Mouse (Mus musculus): ENCODE results near the gene Ap2m1.

Gene Ap2m1

DNA sequence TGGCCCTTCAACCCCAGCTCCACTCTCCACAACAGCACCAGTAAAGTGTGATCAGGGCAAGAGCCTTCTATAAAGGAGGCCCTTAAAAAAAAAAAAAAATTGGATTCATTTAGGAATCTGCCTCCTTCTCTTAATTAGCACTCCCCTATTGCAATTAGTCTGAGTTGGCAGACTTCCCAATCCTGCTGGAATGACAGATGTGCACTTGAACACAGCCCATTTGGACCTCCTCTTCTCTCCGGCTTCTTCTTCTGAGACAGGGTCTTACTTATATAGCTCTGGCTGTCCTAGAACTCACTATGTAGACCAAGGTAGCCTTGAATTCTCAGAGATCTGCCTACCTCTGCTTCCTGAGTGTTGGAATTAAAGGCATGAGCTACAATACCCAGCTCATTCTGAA lies 5.9 kb upstream of the Ap2m1 start:
- no peak for DNase-seq (ENCODE audit: low read depth, low spot score)

- no peak for DNase-seq (ENCODE audit: low read depth, low spot score)
These were observed 4.3 kb upstream of the Ap2m1 start for GRCm38 (mm10) chr16:20530941-20531340.

GRCm38 (mm10) chr16:20534617-20535295 lies 522 bp upstream of the Ap2m1 start:
- DNase-seq (ENCODE audit: low read depth, low spot score) = no peak

- no peak for DNase-seq (ENCODE audit: low read depth, low spot score)
These were observed 895 bp downstream of the Ap2m1 start for GRCm38 (mm10) chr16:20536081-20536665.

DNA sequence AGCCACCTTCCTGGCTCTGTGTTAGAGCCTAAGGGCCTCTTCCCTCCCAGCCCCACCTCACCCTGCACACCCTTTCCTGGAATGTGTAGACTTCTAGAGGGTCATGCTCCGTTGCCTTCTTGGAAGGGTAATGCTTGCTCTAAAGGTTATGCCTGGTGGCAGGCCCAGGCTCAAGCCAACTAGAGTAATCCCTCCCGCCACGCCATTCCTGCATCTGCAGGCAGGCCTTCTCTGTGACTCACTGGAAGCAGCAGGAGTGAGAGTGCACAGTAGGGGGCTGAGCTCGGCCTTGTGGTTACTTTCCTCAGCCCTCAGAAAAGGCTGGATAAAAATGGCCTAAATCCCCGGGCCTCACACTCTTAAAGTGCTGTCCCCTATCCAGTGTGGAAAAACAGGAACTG lies 1.8 kb downstream of the Ap2m1 start:
- peak; percentile 48 for DNase-seq (ENCODE audit: low read depth, low spot score)

DNA sequence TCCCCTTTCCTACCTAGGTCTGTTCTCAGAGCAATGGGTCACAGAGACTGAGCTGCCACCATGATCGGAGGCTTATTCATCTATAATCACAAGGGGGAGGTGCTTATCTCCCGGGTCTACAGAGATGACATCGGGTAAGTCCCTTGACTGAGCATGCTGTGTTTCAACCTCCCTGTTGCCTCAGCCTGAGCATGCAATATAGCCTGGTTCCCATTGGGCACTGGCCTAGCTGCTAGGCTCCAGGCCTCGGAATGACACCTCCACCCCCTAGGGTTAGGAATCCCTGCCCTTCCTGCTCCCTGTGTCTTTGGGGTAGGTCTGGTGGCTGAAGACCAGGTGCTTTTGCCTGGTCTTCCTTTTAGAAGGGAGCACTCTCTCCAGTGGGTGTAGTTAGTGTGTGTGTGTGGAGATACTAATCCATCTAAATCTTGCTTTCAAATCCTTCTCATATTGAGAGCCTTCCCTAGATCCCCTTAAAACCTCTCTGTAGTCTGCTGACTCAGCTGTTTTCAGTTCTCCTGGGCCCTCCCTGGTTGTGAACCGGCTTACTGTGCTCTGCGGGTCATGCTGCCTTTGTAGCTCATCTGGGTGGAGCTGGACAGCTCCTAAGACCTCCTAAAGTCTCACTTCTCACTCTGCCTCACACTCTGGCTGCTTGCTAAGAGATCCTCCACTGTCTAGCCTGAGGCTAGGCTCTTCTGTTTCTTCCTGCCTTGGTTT lies 2.5 kb downstream of the Ap2m1 start:
- peak; percentile 30 for DNase-seq (ENCODE audit: low read depth, low spot score)

- DNase-seq (ENCODE audit: low read depth, low spot score) = no peak
These were observed 4.4 kb downstream of the Ap2m1 start for GRCm38 (mm10) chr16:20539649-20540048.

- DNase-seq (ENCODE audit: low read depth, low spot score) = no peak
These were observed 5.2 kb downstream of the Ap2m1 start for GRCm38 (mm10) chr16:20540438-20540837.

DNA sequence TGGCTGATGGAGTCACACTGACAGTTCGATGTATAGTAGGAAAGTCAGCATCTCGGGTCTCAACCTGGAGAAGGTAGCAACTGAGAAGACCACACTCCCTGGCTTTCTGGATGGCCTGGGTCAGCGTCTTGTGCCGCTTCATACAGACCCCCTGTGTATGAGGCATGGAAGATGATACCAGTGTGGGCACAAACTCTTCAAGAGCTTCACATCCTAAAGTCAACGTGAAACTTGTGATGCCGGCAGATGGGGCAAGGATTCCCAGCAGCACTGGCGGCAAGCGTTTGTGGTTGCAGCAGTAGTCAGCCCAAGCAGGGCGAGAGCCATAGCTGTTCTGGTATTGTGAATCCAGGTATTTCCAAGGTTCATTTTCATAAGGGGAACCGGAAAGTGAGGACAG lies 10.4 kb downstream of the Ap2m1 start:
- no peak for DNase-seq (ENCODE audit: low read depth, low spot score)

DNA sequence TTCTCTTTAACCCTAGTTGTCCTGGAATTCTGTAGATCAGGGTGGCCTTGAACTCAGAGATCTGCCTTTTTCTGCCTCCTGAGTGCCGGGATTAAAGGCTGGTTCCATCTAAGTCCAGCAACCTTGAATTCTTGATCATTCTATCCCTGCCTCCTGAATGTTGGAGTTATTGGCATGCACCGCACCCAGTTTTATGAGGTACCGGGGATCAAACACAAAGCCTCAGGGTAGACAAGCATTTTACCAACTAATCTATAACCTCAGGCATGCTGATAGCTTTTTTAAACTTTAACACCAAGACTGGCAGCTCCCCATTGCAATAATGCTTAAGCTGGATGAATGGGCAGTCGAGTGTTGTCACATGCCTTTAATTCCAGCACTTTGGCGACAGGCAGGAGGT lies 12.1 kb downstream of the Ap2m1 start:
- DNase-seq (ENCODE audit: low read depth, low spot score) = no peak

DNA sequence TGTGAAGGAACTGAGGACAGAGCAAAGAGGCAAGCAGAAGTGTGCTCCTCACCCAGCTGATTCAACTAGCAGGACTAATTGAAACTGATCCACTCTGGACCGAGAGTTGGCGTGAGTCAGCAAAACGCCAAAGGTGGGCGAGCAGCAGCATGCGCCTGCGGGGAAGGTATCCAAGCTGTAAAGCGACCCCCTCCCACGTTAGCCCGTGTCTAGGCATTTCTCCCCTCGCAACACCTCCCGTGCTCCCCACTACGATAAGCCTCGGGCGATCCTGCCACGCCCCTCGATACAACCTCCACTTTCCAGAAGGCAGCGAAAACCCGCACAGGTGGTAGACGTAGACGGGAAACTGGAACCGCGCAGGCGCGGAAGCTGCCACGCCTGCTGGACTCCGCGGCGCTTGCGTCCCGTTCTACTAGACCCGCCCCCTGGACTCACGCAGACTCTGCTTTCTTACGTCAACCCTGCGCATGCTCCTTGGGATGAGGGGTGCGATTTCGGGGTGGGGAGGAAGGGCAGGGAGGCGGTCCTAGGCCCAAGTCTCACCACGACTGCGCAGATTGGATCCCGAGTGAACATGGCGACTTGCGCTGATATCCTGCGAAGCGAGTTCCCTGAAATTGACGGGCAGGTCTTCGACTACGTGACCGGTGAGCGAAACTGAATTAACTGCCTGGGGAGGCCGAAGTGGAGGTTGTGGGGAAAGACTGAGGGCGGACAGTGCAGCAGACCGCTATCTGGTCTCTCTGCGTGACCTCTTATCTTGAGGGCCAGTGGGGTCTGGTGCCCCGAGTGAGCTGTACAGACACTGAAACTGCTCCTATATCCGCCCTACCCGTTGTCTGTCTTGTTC lies 13.0 kb downstream of the Ap2m1 start, which contains the start of gene Abcf3:
TSS of gene Abcf3 (plus strand) at position 482 of the 853 bp plus-strand sequence.
- DNase-seq (ENCODE audit: low read depth, low spot score) = peak; percentile 99

GRCm38 (mm10) chr16:20549161-20549560 lies 13.9 kb downstream of the Ap2m1 start:
- no peak for DNase-seq (ENCODE audit: low read depth, low spot score)

GRCm38 (mm10) chr16:20551691-20552090 lies 16.4 kb downstream of the Ap2m1 start:
- DNase-seq (ENCODE audit: low read depth, low spot score) = no peak

GRCm38 (mm10) chr16:20552594-20552993 lies 17.3 kb downstream of the Ap2m1 start:
- no peak for DNase-seq (ENCODE audit: low read depth, low spot score)

- DNase-seq (ENCODE audit: low read depth, low spot score) = no peak
These were observed 19.7 kb downstream of the Ap2m1 start for GRCm38 (mm10) chr16:20555000-20555399.

DNA sequence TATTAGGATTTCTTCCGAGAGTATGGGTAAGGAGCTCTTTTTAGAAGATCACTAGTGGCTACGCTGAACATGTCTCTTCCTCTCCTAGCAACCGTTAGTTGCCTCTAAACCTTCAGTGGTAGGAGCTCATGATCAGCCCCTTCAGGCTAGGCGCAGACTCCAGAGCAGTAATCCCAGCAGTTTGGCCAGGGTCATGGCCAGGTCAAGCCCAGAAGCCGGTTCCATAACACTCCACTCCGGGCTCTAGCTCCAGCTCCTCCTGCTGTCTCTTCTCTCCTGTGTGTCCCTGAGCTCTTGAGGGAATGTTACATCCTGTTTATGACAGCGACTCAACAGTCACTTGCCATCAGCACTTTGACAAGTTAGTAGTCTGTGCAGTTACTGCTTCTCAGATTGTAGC lies 22.1 kb downstream of the Ap2m1 start:
- DNase-seq (ENCODE audit: low read depth, low spot score) = no peak

GRCm38 (mm10) chr16:20565075-20565474 lies 29.8 kb downstream of the Ap2m1 start:
- no peak for DNase-seq (ENCODE audit: low read depth, low spot score)

- no peak for DNase-seq (ENCODE audit: low read depth, low spot score)
These were observed 54.2 kb downstream of the Ap2m1 start, which contains the start of gene Vwa5b2 for GRCm38 (mm10) chr16:20589366-20589938. Gene Vwa5b2 (plus strand): TSS chr16:20589471.

DNA sequence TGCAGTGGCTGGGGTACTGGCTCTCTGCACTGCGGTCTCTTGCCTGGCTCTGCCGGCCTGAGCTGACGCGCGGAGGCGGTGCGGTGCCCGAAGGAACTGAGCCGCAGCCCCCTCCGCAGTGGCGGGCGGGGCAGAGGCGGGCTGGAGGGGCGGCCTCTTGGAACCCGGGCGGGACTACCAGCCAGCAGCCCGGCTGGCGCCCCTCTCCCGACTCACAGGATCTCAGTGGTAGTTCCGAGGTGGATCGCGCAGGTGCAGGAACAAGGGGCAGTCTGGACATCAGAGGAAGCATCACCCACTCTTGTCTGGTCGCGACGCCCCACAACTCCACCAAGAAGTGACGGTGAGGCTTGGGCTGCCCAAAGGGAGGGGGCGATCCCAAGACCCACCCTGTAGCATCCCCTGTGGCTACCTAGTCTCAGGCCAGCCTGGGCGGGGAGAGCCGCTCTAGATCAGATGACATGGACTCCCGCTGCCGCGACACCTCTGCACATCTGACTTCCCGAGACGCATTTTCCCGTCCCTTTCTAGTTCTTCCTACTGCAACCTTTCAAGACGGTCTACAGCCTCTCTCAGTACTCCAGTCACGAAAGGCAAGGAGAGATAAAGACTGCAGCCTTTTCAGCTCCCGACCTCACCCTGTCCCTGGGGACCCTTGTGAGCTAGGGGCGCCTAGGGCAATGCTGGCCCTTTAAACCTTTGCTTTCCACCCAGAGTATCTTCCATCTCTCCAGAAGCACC lies 54.8 kb downstream of the Ap2m1 start:
- no peak for DNase-seq (ENCODE audit: low read depth, low spot score)

GRCm38 (mm10) chr16:20590680-20591038 lies 55.4 kb downstream of the Ap2m1 start:
- no peak for DNase-seq (ENCODE audit: low read depth, low spot score)
